In the genomic region with DNA sequence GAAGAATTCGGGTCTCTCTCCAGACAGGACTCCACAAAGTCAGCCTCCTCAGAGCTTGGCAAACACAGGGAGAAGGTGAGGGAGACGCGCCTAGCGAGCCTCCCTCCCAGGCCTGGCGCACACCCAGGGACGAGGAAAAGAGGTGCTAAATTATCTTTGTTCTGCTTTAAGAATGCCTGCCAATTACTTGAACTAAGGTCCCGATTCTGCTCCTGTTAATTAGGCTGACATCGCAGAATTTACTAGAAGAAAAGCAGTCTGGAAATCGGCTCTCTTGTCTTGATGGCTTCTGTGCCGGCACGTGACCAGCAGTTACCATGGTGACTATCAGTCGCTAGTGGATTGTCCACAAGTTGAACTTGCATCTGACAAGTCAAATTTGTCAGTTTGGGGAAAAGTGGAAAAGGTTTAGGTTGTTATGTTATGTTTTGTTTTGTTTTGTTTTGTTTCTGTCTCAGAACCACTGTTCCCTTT, we compare ENCODE assay signal across 8 mouse cellular contexts.
DNase-seq lines count a peak whose midpoint lies in the region; ATAC-seq lines count a peak whose summit lies in the region.

No protein-coding gene starts in this region.

- peak overlapping the region; percentile 60 for H3K4me2 ChIP-seq in heart, embryonic 13.5 days
- H3K4me2 ChIP-seq in limb, embryonic 13.5 days (replicated peaks): peak overlapping the region; percentile 31

- peaks cover 52% of the 10 kb centered on the region for H3K4me1 ChIP-seq in heart, embryonic 13.5 days
- peaks cover 17% of the 10 kb centered on the region for H3K4me1 ChIP-seq in limb, embryonic 13.5 days

- DNase-seq in adrenal gland, adult 2 months: peak; percentile 59
- DNase-seq in adrenal gland, adult 18-20 months (ENCODE audit: low spot score in 2 of 2): no peak
- peak; percentile 46 to 49 for DNase-seq in urinary bladder, adult 18-20 months (ENCODE audit: low spot score in 2 of 2)
- DNase-seq in urinary bladder, postnatal 4 days (ENCODE audit: low spot score in 2 of 2): no peak
- DNase-seq in thymus, postnatal 4 days: no peak
- DNase-seq in thymus, adult 18-20 months: no peak

- no peak overlapping the region for H3K4me3 ChIP-seq in heart, embryonic 13.5 days
- no peak overlapping the region for H3K4me3 ChIP-seq in limb, embryonic 13.5 days

- no peak overlapping the region; the same call in 1 of the 2 replicates for H3K27ac ChIP-seq in heart, embryonic 13.5 days (replicated peaks)
- no peak overlapping the region for H3K27ac ChIP-seq in limb, embryonic 13.5 days

- H3K9me3 ChIP-seq in heart, embryonic 13.5 days: no peaks in the 10 kb centered on the region
- no peaks in the 10 kb centered on the region for H3K9me3 ChIP-seq in limb, embryonic 13.5 days

- 0 out of 2 replicates have a peak overlapping the region, but pooled peaks have one; percentile 17 for H3K9ac ChIP-seq in heart, embryonic 13.5 days
- no peak overlapping the region for H3K9ac ChIP-seq in limb, embryonic 13.5 days

- H3K27me3 ChIP-seq in heart, embryonic 13.5 days (replicated peaks): no peaks in the 10 kb centered on the region
- no peaks in the 10 kb centered on the region for H3K27me3 ChIP-seq in limb, embryonic 13.5 days

- ATAC-seq in heart, embryonic 13.5 days (ENCODE audit: extremely low read depth, insufficient number of reproducible peaks, low FRiP score, low TSS enrichment): no peak
- ATAC-seq in limb, embryonic 13.5 days (ENCODE audit: low FRiP score, low read depth): no peak

- WGBS in heart, embryonic 13.5 days: 15% methylated on average over 12 of the region's 12 CpGs
- WGBS in limb, embryonic 13.5 days: 36% methylated on average over 12 of the region's 12 CpGs

- H3K36me3 ChIP-seq in heart, embryonic 13.5 days: no peaks in the 10 kb centered on the region
- H3K36me3 ChIP-seq in limb, embryonic 13.5 days: no peaks in the 10 kb centered on the region

Comparison
In these comparisons a context has a peak if more than half of its experiments do, and no peak if none do; other contexts are left out.
1. DNase-seq: peak in adrenal gland, adult 2 months (single experiment) and urinary bladder, adult 18-20 months (2 of 2); none in adrenal gland, adult 18-20 months (0 of 2), urinary bladder, postnatal 4 days (0 of 2), thymus, postnatal 4 days (single experiment) and thymus, adult 18-20 months (0 of 2).